ENCODE assay signal across 32 mouse cellular contexts in genomic region chr14:34087856-34088398, GRCm38 (mm10). TPM values are rescaled to one million over a fixed set of nuclear protein-coding genes. Genes with fewer than 3 reads are reported as not detected.
DNase-seq lines count a peak whose midpoint lies in the region; ATAC-seq and TF ChIP-seq lines count a peak whose summit lies in the region.
"Had no signal": no experiment of that assay in that cellular context is flagged by ENCODE, and none has a peak within 500 bp of the region (broad histone marks: within the 10 kb centered on the region; RNA-seq: fewer than 3 reads in every experiment).

No protein-coding gene starts in this region.

- 0 out of 2 replicates have a peak, but pooled peaks have one; percentile 12 for TF ChIP-seq POLR2A in embryonic fibroblast, embryonic 13.5 days (IDR thresholded peaks at IDR 0.05; ENCODE audit: low read depth, low read length)

- no peak overlapping the region for H3K27ac ChIP-seq in embryonic facial prominence, embryonic 15.5 days (replicated peaks)
- no peak overlapping the region for H3K27ac ChIP-seq in embryonic facial prominence, embryonic 10.5 days (replicated peaks)
- no peak overlapping the region for H3K27ac ChIP-seq in stomach, embryonic 14.5 days (ENCODE audit: low read length)
- no peak overlapping the region for H3K27ac ChIP-seq in stomach, postnatal 0 days (replicated peaks)
- peak overlapping the region; percentile 66 for H3K27ac ChIP-seq in embryonic fibroblast, embryonic 13.5 days (ENCODE audit: insufficient read depth, low read length)
- H3K27ac ChIP-seq: forebrain, embryonic 12.5 days; hindbrain, embryonic 13.5 days; midbrain, embryonic 15.5 days; neural tube, embryonic 13.5 days had no signal

- H3K4me1 ChIP-seq in embryonic facial prominence, embryonic 15.5 days: peaks cover 10% of the 10 kb centered on the region; the same call in 1 of the 2 replicates
- H3K4me1 ChIP-seq in embryonic facial prominence, embryonic 10.5 days: no peaks in the 10 kb centered on the region
- no peaks in the 10 kb centered on the region for H3K4me1 ChIP-seq in stomach, embryonic 14.5 days (ENCODE audit: control insufficient read depth, insufficient read depth, low read length)
- H3K4me1 ChIP-seq in stomach, postnatal 0 days (replicated peaks; ENCODE audit: control insufficient read depth, insufficient read depth): no peaks in the 10 kb centered on the region
- peaks cover 9% of the 10 kb centered on the region; the same call in 1 of the 2 replicates for H3K4me1 ChIP-seq in embryonic fibroblast, embryonic 13.5 days (ENCODE audit: control insufficient read depth, insufficient read depth, low read length)
- H3K4me1 ChIP-seq: forebrain, embryonic 12.5 days; hindbrain, embryonic 13.5 days; midbrain, embryonic 15.5 days; neural tube, embryonic 13.5 days had no signal

- 72% methylated on average over 2 of the region's 2 CpGs for WGBS in embryonic facial prominence, embryonic 15.5 days
- WGBS in embryonic facial prominence, embryonic 10.5 days: 85% methylated on average over 2 of the region's 2 CpGs
- WGBS in stomach, embryonic 14.5 days: 63% methylated on average over 2 of the region's 2 CpGs
- 56% methylated on average over 2 of the region's 2 CpGs for WGBS in stomach, postnatal 0 days

- H3K36me3 ChIP-seq in embryonic facial prominence, embryonic 15.5 days: no peaks in the 10 kb centered on the region
- H3K36me3 ChIP-seq in embryonic facial prominence, embryonic 10.5 days (replicated peaks): no peaks in the 10 kb centered on the region
- H3K36me3 ChIP-seq in stomach, embryonic 14.5 days (ENCODE audit: control insufficient read depth, insufficient read depth, low read length): no peaks in the 10 kb centered on the region
- H3K36me3 ChIP-seq in stomach, postnatal 0 days (ENCODE audit: control insufficient read depth, insufficient read depth, low read length): no peaks in the 10 kb centered on the region
- H3K36me3 ChIP-seq: forebrain, embryonic 12.5 days; hindbrain, embryonic 13.5 days; midbrain, embryonic 15.5 days; neural tube, embryonic 13.5 days had no signal

- H3K27me3 ChIP-seq in embryonic facial prominence, embryonic 15.5 days: no peaks in the 10 kb centered on the region
- H3K27me3 ChIP-seq in embryonic facial prominence, embryonic 10.5 days (replicated peaks; ENCODE audit: low read depth, poor library complexity, severe bottlenecking): no peaks in the 10 kb centered on the region; the same call in 1 of the 2 replicates
- no peaks in the 10 kb centered on the region for H3K27me3 ChIP-seq in stomach, embryonic 14.5 days (ENCODE audit: control insufficient read depth, insufficient read depth, low read length)
- H3K27me3 ChIP-seq in stomach, postnatal 0 days (ENCODE audit: control insufficient read depth, insufficient read depth, low read length): no peaks in the 10 kb centered on the region
- H3K27me3 ChIP-seq: hindbrain, embryonic 13.5 days; midbrain, embryonic 15.5 days; neural tube, embryonic 13.5 days had no signal

- DNase-seq in embryonic facial prominence, embryonic 10.5 days (ENCODE audit: low spot score): no peak
- no peak for DNase-seq in stomach, postnatal 0 days (ENCODE audit: low spot score)
- no peak for DNase-seq in spleen, adult 18-20 months
- no peak for DNase-seq in left cerebral cortex, adult 18-20 months (ENCODE audit: low spot score in 2 of 2)
- DNase-seq: adrenal gland, postnatal 14 days; cerebellum, adult 8-10 months; cerebellum, postnatal 36 days; embryo, embryonic 11 days; gastrocnemius, postnatal 36 days; kidney, adult 18-20 months; left cerebral cortex, postnatal 4 days; thymus, postnatal 14 days had no signal

- no peak for TF ChIP-seq CTCF in stomach, postnatal 0 days (IDR thresholded peaks at IDR 0.05; ENCODE audit: low read depth)
- no peak for TF ChIP-seq CTCF in embryonic fibroblast, embryonic 13.5 days (IDR thresholded peaks at IDR 0.05; ENCODE audit: borderline replicate concordance, insufficient read depth, low read length)

- no peaks in the 10 kb centered on the region for H3K9me3 ChIP-seq in embryonic facial prominence, embryonic 15.5 days (replicated peaks)
- H3K9me3 ChIP-seq in embryonic facial prominence, embryonic 10.5 days: no peaks in the 10 kb centered on the region
- no peaks in the 10 kb centered on the region for H3K9me3 ChIP-seq in stomach, embryonic 14.5 days (ENCODE audit: control insufficient read depth, low read depth, low read length)
- H3K9me3 ChIP-seq in stomach, postnatal 0 days (ENCODE audit: control insufficient read depth, low read length): no peaks in the 10 kb centered on the region
- H3K9me3 ChIP-seq: forebrain, embryonic 12.5 days; hindbrain, embryonic 13.5 days; midbrain, embryonic 15.5 days; neural tube, embryonic 13.5 days had no signal

- peak overlapping the region; percentile 21; the same call in 1 of the 2 replicates for H3K4me2 ChIP-seq in embryonic facial prominence, embryonic 15.5 days (replicated peaks)
- H3K4me2 ChIP-seq in stomach, embryonic 14.5 days (replicated peaks; ENCODE audit: low read depth, low read length): peak overlapping the region; percentile 22
- no peak overlapping the region for H3K4me2 ChIP-seq in stomach, postnatal 0 days (replicated peaks; ENCODE audit: low read depth)
- H3K4me2 ChIP-seq: forebrain, embryonic 12.5 days; hindbrain, embryonic 13.5 days; midbrain, embryonic 15.5 days; neural tube, embryonic 13.5 days had no signal

- H3K9ac ChIP-seq in embryonic facial prominence, embryonic 15.5 days: no peak overlapping the region
- no peak overlapping the region for H3K9ac ChIP-seq in stomach, embryonic 14.5 days (replicated peaks; ENCODE audit: low read depth, low read length)
- H3K9ac ChIP-seq in stomach, postnatal 0 days (ENCODE audit: low read length): no peak overlapping the region
- H3K9ac ChIP-seq: forebrain, embryonic 12.5 days; hindbrain, embryonic 13.5 days; midbrain, embryonic 15.5 days; neural tube, embryonic 13.5 days had no signal

- H3K4me3 ChIP-seq in embryonic facial prominence, embryonic 15.5 days (replicated peaks): no peak overlapping the region
- H3K4me3 ChIP-seq in embryonic facial prominence, embryonic 10.5 days: no peak overlapping the region
- no peak overlapping the region for H3K4me3 ChIP-seq in stomach, embryonic 14.5 days (ENCODE audit: low read depth, low read length)
- H3K4me3 ChIP-seq in stomach, postnatal 0 days (ENCODE audit: low read depth, low read length): no peak overlapping the region
- H3K4me3 ChIP-seq in embryonic fibroblast, embryonic 13.5 days (ENCODE audit: insufficient read depth, low read length): no peak overlapping the region
- H3K4me3 ChIP-seq: forebrain, embryonic 12.5 days; hindbrain, embryonic 13.5 days; midbrain, embryonic 15.5 days; neural tube, embryonic 13.5 days had no signal

- no peak for ATAC-seq in embryonic facial prominence, embryonic 15.5 days (ENCODE audit: insufficient number of reproducible peaks, low FRiP score, low TSS enrichment, low read depth)
- ATAC-seq in stomach, embryonic 14.5 days (ENCODE audit: insufficient number of reproducible peaks, insufficient read depth, low FRiP score, low read depth): no peak
- no peak for ATAC-seq in stomach, postnatal 0 days (ENCODE audit: low FRiP score, low TSS enrichment)
- ATAC-seq: midbrain, embryonic 15.5 days had no signal

- TF ChIP-seq EP300 in stomach, postnatal 0 days (optimal IDR thresholded peaks at IDR 0.05): no peak

RNA-seq across cellular contexts. Expression of gene Anxa8, which starts 2.1 kb away (rescaled TPM):
- 80.4 and 86.4 TPM in 2 replicates for polyA plus RNA-seq in embryonic facial prominence, embryonic 15.5 days (2015; fragmentation: Nextera tagmentation; extraction: Ambion mirVana)
- 2.5 and 3.6 TPM in 2 replicates for polyA plus RNA-seq in embryonic facial prominence, embryonic 10.5 days (2016; fragmentation: Nextera tagmentation; extraction: Ambion mirVana)
- 50.6 and 54.0 TPM in 2 replicates for polyA plus RNA-seq in stomach, embryonic 14.5 days (2014; fragmentation: Nextera tagmentation; extraction: Ambion mirVana)
- 65.7 and 66.2 TPM in 2 replicates for polyA plus RNA-seq in stomach, postnatal 0 days (2015; fragmentation: Nextera tagmentation; extraction: Ambion mirVana)
- 28.1 and 42.9 TPM in 2 replicates for polyA plus RNA-seq in embryonic fibroblast, embryonic 13.5 days (2011; ENCODE audit: insufficient read length, low read depth, missing spikeins)
- total RNA-seq in left cerebral cortex, adult 18-20 months (2021): 1 to 10 TPM; 1.1 to 1.2 TPM
- total RNA-seq: liver, adult 2 months; megakaryocyte-erythroid progenitor cell, adult 5-6 weeks had no signal
- polyA plus RNA-seq: hindbrain, embryonic 13.5 days; liver, adult 2 months; neural tube, embryonic 13.5 days had no signal

RNA-seq across cellular contexts. Expression of gene A630023A22Rik, which starts 14.6 kb away (rescaled TPM):
- 0.41 TPM in 1 of 2 replicates, not detected in the other for polyA plus RNA-seq in embryonic facial prominence, embryonic 15.5 days (2015; fragmentation: Nextera tagmentation; extraction: Ambion mirVana)
- not detected in 2 replicates for polyA plus RNA-seq in embryonic facial prominence, embryonic 10.5 days (2016; fragmentation: Nextera tagmentation; extraction: Ambion mirVana)
- 0.69 TPM in 1 of 2 replicates, not detected in the other for polyA plus RNA-seq in stomach, embryonic 14.5 days (2014; fragmentation: Nextera tagmentation; extraction: Ambion mirVana)
- polyA plus RNA-seq in stomach, postnatal 0 days (2015; fragmentation: Nextera tagmentation; extraction: Ambion mirVana): 0.15 and 0.24 TPM in 2 replicates
- polyA plus RNA-seq in embryonic fibroblast, embryonic 13.5 days (2011; ENCODE audit: insufficient read length, low read depth, missing spikeins): 1.6 and 2.8 TPM in 2 replicates
- not detected for total RNA-seq in left cerebral cortex, adult 18-20 months (2021)
- total RNA-seq: adrenal gland, postnatal 14 days; ES-E14; gastrocnemius, adult 18-20 months; gastrocnemius, postnatal 36 days; heart, adult 8-10 months; heart, postnatal 25 days; layer of hippocampus, postnatal 10 days; left cerebral cortex, adult 8-10 months; left cerebral cortex, postnatal 4 days; liver, adult 2 months; megakaryocyte-erythroid progenitor cell, adult 5-6 weeks had no signal
- polyA plus RNA-seq: brain, embryonic 14.5 days; embryonic facial prominence, embryonic 14.5 days; forebrain, embryonic 12.5 days; heart, embryonic 14.5 days; hindbrain, embryonic 13.5 days; kidney, embryonic 16.5 days; liver, adult 2 months; liver, embryonic 16.5 days; midbrain, embryonic 15.5 days; neural tube, embryonic 13.5 days had no signal

RNA-seq across cellular contexts. Expression of gene Antxrl, which starts 35.4 kb away (rescaled TPM):
- not detected in 2 replicates for polyA plus RNA-seq in embryonic facial prominence, embryonic 15.5 days (2015; fragmentation: Nextera tagmentation; extraction: Ambion mirVana)
- polyA plus RNA-seq in embryonic facial prominence, embryonic 10.5 days (2016; fragmentation: Nextera tagmentation; extraction: Ambion mirVana): not detected in 2 replicates
- polyA plus RNA-seq in stomach, embryonic 14.5 days (2014; fragmentation: Nextera tagmentation; extraction: Ambion mirVana): not detected in 2 replicates
- not detected in 2 replicates for polyA plus RNA-seq in stomach, postnatal 0 days (2015; fragmentation: Nextera tagmentation; extraction: Ambion mirVana)
- not detected in 2 replicates for polyA plus RNA-seq in embryonic fibroblast, embryonic 13.5 days (2011; ENCODE audit: insufficient read length, low read depth, missing spikeins)
- not detected for total RNA-seq in left cerebral cortex, adult 18-20 months (2021)
- total RNA-seq: adrenal gland, postnatal 14 days; ES-E14; gastrocnemius, adult 18-20 months; gastrocnemius, postnatal 36 days; heart, adult 8-10 months; heart, postnatal 25 days; layer of hippocampus, postnatal 10 days; left cerebral cortex, adult 8-10 months; left cerebral cortex, postnatal 4 days; liver, adult 2 months; megakaryocyte-erythroid progenitor cell, adult 5-6 weeks had no signal
- polyA plus RNA-seq: brain, embryonic 14.5 days; embryonic facial prominence, embryonic 14.5 days; forebrain, embryonic 12.5 days; heart, embryonic 14.5 days; hindbrain, embryonic 13.5 days; kidney, embryonic 16.5 days; liver, adult 2 months; liver, embryonic 16.5 days; midbrain, embryonic 15.5 days; neural tube, embryonic 13.5 days had no signal
